Mouse (Mus musculus) midbrain, embryonic 10.5 days (tissue): ENCODE measurements at regions not wholly inside any gene's neighbourhood (a gene's known extent, or its start where the extent isn't known, plus 50 kb on each side); places are given as distances from the start of the nearest gene placed in this dataset.

Experiments
- DNase-seq: peaks from one replicate; pipeline ENCODE4 v3.0.0-alpha.2; 2017; ENCODE audit warnings: low spot score
- H3K27ac ChIP-seq: fragments of 300-500 bp; sonication (generic); replicated peaks from 2 replicates; pipeline ENCODE4 v1.5.1; 2016; ENCODE audit warnings: mild to moderate bottlenecking
- H3K27me3 ChIP-seq: fragments of 300-500 bp; sonication (generic); 2 replicates; pipeline ENCODE4 v1.6.1; 2016; ENCODE audit warnings: low read depth, mild to moderate bottlenecking; ENCODE audit not compliant: poor library complexity, severe bottlenecking
- H3K36me3 ChIP-seq: fragments of 300-500 bp; sonication (generic); 2 replicates; pipeline ENCODE4 v1.6.1; 2016; ENCODE audit warnings: mild to moderate bottlenecking, moderate library complexity
- H3K4me1 ChIP-seq: fragments of 300-500 bp; sonication (generic); 2 replicates; pipeline ENCODE4 v1.6.1; 2016
- H3K4me3 ChIP-seq: fragments of 300-500 bp; sonication (generic); 2 replicates; pipeline ENCODE4 v1.5.1; 2016; ENCODE audit warnings: mild to moderate bottlenecking, moderate library complexity
- H3K9me3 ChIP-seq: fragments of 300-500 bp; sonication (generic); replicated peaks from 2 replicates; pipeline ENCODE4 v1.6.1; 2016; ENCODE audit warnings: mild to moderate bottlenecking
- WGBS: fragments of 180-500 bp; shearing (Covaris S2); methylation state at CpG from one replicate; pipeline ENCODE4 v1.1.7; 2016; 5-methylcytosine and 5-hydroxymethylcytosine counted together

- H3K4me1 ChIP-seq: peaks cover 18% of the 10 kb centered on the region
- H3K9me3 ChIP-seq: no peaks in the 10 kb centered on the region
- H3K27ac ChIP-seq: no peak overlapping the region
- WGBS: 78% methylated on average over 8 of the region's 8 CpGs
- H3K27me3 ChIP-seq: no peaks in the 10 kb centered on the region
- H3K36me3 ChIP-seq: no peaks in the 10 kb centered on the region
- no peak for DNase-seq
- H3K4me3 ChIP-seq: no peak overlapping the region
These were observed 470.2 kb downstream of the Tcerg1l start for GRCm38 (mm10) chr7:137927371-137927770.

DNA sequence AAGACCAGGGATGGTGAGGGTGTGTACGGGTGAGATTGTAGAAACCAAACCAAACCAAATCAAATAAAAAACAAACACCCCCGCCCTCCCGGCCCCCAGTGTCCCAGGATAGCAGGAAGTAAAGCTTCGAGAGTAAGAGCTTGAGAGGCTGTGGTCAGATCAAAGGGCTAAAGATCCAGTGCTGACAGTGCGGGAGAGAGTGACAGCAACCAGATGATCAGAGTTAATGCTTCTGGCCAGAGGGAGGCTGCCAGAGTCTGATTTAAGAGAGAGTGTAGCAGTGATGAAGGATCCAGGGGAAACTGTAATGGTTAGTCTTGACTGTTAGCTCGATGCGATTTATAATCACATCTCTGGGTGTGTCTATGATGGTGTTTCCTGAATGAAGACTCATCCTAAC, 467.3 kb downstream of the Tcerg1l start:
- 61% methylated on average over 7 of the region's 7 CpGs for WGBS
- no peak overlapping the region for H3K27ac ChIP-seq
- H3K27me3 ChIP-seq: no peaks in the 10 kb centered on the region
- H3K9me3 ChIP-seq: no peaks in the 10 kb centered on the region
- no peaks in the 10 kb centered on the region for H3K36me3 ChIP-seq
- DNase-seq: no peak
- H3K4me3 ChIP-seq: no peak overlapping the region
- H3K4me1 ChIP-seq: peaks cover 11% of the 10 kb centered on the region

- no peaks in the 10 kb centered on the region for H3K9me3 ChIP-seq
- 70% methylated on average over 3 of the region's 3 CpGs for WGBS
- peaks cover 25% of the 10 kb centered on the region for H3K4me1 ChIP-seq
- H3K4me3 ChIP-seq: no peak overlapping the region
- no peak for DNase-seq
- H3K27ac ChIP-seq: no peak overlapping the region
- no peaks in the 10 kb centered on the region for H3K27me3 ChIP-seq
- H3K36me3 ChIP-seq: no peaks in the 10 kb centered on the region
These were observed 461.6 kb downstream of the Tcerg1l start for GRCm38 (mm10) chr7:137935896-137936295.

- no peak overlapping the region; the same call in 1 of the 2 replicates for H3K27ac ChIP-seq
- peaks cover 26% of the 10 kb centered on the region for H3K4me1 ChIP-seq
- no peaks in the 10 kb centered on the region for H3K9me3 ChIP-seq
- no peak overlapping the region for H3K4me3 ChIP-seq
- H3K27me3 ChIP-seq: no peaks in the 10 kb centered on the region
- DNase-seq: no peak
- H3K36me3 ChIP-seq: no peaks in the 10 kb centered on the region
- WGBS: 84% methylated on average over 8 of the region's 8 CpGs
These were observed 458.4 kb downstream of the Tcerg1l start for GRCm38 (mm10) chr7:137939116-137939515.

GRCm38 (mm10) chr7:137940084-137940483, 457.4 kb downstream of the Tcerg1l start:
- WGBS: 44% methylated on average over 5 of the region's 5 CpGs
- DNase-seq: no peak
- 0 out of 2 replicates have a peak overlapping the region, but pooled peaks have one; percentile 46 for H3K27ac ChIP-seq

DNA sequence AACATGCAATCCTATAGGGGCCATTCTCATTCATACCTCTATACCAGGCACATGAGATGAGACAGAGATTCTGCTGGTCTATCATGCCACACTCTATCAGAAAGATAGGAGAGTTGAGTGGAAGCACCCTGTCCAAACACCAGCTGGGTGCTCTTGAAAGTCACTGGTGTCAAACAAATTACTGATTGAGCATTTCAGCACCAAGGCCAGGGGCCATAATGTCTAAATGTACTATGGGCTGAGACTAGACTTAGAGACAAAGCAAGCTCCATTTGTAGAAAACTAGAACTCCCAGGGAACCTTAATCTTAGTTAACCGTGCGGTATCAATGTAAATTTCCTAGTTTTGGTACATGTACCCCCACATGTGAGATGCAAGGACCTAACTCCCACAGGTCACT, 452.5 kb downstream of the Tcerg1l start:
- Histone ChIP-seq H3K27ac (no peak overlapping the region), H3K36me3 (no peaks in the 10 kb centered on the region), H3K4me1 (peaks cover 33% of the 10 kb centered on the region), H3K9me3 (no peaks in the 10 kb centered on the region), H3K27me3 (no peaks in the 10 kb centered on the region), H3K4me3 (no peak overlapping the region)
- DNase-seq: no peak
- WGBS: 88% methylated on average over 2 of the region's 2 CpGs

More at GRCm38 (mm10) chr7:137940084-137940483, 457.4 kb downstream of the Tcerg1l start:
- H3K4me3 ChIP-seq: no peak overlapping the region
- peaks cover 26% of the 10 kb centered on the region for H3K4me1 ChIP-seq
- no peaks in the 10 kb centered on the region for H3K27me3 ChIP-seq
- H3K9me3 ChIP-seq: no peaks in the 10 kb centered on the region
- no peaks in the 10 kb centered on the region for H3K36me3 ChIP-seq

DNA sequence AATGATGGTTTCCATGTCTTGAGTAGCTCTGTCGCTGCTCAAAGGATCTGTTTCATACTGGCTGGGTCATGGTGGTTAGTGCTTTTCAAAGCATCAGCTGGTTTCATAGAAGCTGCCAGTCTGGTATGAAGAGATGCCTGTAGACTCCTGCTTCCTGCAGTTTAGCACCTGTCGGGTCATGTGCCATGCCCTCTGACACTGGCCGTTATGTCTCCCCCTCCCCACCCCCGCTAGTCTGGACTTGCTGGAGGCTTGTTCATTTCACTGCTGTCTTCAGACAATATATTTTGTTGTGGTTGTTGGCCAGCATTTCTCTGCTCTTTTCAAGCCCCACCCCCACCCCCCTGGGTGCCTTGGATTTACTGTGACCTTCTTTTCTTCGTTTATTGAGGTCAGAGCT, 450.1 kb downstream of the Tcerg1l start:
- Histone ChIP-seq H3K9me3 (no peaks in the 10 kb centered on the region), H3K27me3 (no peaks in the 10 kb centered on the region), H3K27ac (peak overlapping the region; percentile 57), H3K4me1 (peaks cover 22% of the 10 kb centered on the region), H3K4me3 (no peak overlapping the region), H3K36me3 (no peaks in the 10 kb centered on the region)
- DNase-seq: peak; percentile 67
- 19% methylated on average over 5 of the region's 5 CpGs for WGBS

DNA sequence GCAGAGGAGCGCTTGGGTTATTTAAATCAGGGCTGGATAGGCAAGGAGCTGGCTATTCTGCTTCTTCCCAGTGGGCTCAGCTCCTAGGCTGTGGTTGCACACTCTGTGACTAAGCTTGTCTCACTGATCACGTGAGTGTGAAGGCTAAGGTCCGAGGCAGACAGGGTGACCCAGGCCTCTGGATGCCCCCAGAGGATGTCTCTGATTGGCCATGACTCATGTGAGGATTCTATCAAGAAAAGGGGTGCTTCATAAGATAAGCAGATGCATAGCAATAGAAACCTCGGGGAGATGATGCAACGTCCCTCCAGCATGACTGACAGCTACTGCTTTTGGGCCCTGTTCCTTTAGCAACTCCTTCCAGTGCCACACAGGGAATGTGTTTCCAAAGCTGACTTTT, 440.2 kb downstream of the Tcerg1l start:
- WGBS: 70% methylated on average over 5 of the region's 5 CpGs

GRCm38 (mm10) chr7:137957848-137958247, 439.7 kb downstream of the Tcerg1l start:
- no peak for DNase-seq
- no peaks in the 10 kb centered on the region for H3K4me1 ChIP-seq
- 77% methylated on average over 5 of the region's 5 CpGs for WGBS
- H3K36me3 ChIP-seq: no peaks in the 10 kb centered on the region
- no peak overlapping the region for H3K4me3 ChIP-seq
- H3K27me3 ChIP-seq: no peaks in the 10 kb centered on the region
- no peaks in the 10 kb centered on the region for H3K9me3 ChIP-seq
- H3K27ac ChIP-seq: no peak overlapping the region

More for the DNA sequence above, 440.2 kb downstream of the Tcerg1l start:
- no peaks in the 10 kb centered on the region for H3K9me3 ChIP-seq
- no peaks in the 10 kb centered on the region for H3K4me1 ChIP-seq
- H3K36me3 ChIP-seq: no peaks in the 10 kb centered on the region
- DNase-seq: no peak
- H3K4me3 ChIP-seq: no peak overlapping the region
- H3K27me3 ChIP-seq: no peaks in the 10 kb centered on the region
- no peak overlapping the region for H3K27ac ChIP-seq

DNA sequence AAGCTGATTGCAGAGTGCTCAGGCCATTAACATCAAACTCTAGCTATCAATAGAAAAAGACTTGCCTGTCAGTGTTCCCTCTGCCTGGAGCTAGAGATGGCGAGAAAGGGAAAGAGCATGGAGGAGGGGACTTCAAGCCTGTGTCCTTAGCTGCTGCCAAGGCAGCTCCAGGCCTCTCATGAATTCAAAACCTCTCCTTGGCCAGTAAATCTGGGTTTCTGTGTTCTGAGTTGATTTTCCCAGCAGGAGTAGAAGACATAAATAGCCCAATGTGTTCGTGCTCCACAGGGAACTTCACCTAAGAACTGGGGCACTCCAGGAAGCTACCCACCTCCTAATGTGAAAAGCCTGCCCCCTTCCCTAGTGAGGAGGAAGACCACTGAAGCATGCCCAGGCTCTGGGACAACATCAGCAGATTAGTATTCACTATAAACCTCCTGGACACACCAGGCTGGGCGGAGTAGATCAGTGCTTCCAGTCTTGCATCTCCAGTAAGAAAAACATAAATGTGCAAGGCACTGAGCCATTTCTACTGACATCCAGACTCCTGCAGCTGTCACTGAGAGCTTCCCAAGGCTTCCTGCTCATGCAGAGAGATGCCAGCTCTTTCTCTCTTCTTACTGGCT, 433.9 kb downstream of the Tcerg1l start:
- WGBS: 36% methylated on average over 3 of the region's 3 CpGs

DNA sequence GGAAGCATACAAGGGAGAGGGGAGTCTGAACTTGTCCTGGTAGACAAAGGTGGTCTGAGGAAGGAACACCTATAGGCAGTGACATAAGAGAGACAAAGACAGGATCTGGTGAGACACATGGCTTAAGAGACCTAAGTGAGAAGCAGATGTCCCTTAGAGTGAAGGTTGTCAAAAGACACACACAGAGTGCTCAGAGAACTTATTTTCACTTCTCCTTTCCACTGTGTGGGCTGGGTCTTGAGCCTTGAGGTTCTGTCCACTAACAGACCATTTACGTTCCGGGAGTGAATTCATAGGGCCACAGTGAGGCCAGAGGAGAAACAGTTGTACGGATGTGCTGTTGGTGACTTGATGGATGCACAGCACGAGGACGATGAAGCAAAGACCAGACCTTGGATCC, 422.8 kb downstream of the Tcerg1l start:
- Histone ChIP-seq H3K4me3 (no peak overlapping the region), H3K9me3 (no peaks in the 10 kb centered on the region), H3K4me1 (no peaks in the 10 kb centered on the region), H3K36me3 (no peaks in the 10 kb centered on the region), H3K27ac (no peak overlapping the region), H3K27me3 (no peaks in the 10 kb centered on the region)
- 93% methylated on average over 5 of the region's 5 CpGs for WGBS
- no peak for DNase-seq

More for the DNA sequence above, 433.9 kb downstream of the Tcerg1l start:
- no peak overlapping the region for H3K4me3 ChIP-seq
- no peaks in the 10 kb centered on the region for H3K9me3 ChIP-seq
- H3K27ac ChIP-seq: no peak overlapping the region
- no peaks in the 10 kb centered on the region for H3K27me3 ChIP-seq
- H3K36me3 ChIP-seq: no peaks in the 10 kb centered on the region
- DNase-seq: no peak
- no peaks in the 10 kb centered on the region for H3K4me1 ChIP-seq

DNA sequence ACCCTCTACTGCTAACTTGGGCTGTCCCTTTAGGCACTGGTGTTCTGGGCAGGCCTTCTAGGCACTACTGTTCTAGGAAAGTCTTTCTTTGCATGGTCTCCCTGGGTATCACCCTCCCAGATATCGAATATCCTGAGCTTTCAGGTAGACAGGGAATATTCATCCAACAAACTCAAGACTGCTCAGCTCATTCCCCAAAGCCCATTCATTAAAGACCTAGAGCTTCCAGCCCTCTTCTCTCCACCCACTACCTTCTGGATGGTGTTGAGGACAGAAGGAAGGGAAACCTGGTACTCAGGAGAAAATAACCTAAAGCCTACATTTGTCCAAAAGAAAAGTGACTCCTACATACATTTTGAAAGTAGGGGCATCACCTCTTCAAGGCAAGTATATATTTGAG, 420.0 kb downstream of the Tcerg1l start:
- Histone ChIP-seq H3K9me3 (no peaks in the 10 kb centered on the region), H3K27me3 (no peaks in the 10 kb centered on the region), H3K4me1 (no peaks in the 10 kb centered on the region), H3K36me3 (no peaks in the 10 kb centered on the region), H3K4me3 (no peak overlapping the region), H3K27ac (no peak overlapping the region)
- DNase-seq: no peak
- 95% methylated on average over 1 of the region's 1 CpGs for WGBS

DNA sequence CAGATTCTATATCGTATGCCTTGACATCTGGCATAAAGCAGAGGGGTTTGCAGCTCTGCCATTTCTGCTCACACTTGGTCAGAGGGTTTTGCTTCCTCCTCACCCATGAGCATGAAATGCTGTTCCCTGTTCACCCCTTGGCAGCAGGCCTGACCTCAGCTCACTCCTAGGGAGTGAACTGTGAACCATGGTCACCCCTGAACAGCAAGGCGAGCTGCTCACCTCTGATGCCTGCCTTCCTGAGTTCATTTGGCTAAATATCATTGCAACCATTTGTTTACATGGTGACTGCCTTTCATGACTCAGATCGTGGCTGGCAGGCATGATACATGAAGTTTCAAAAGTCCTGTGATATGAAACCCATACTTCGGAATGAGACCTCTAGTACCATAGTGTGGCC, 418.2 kb downstream of the Tcerg1l start:
- Histone ChIP-seq H3K36me3 (no peaks in the 10 kb centered on the region), H3K27ac (no peak overlapping the region), H3K4me1 (no peaks in the 10 kb centered on the region), H3K9me3 (no peaks in the 10 kb centered on the region), H3K27me3 (no peaks in the 10 kb centered on the region), H3K4me3 (no peak overlapping the region)
- WGBS: 91% methylated on average over 4 of the region's 4 CpGs
- no peak for DNase-seq

GRCm38 (mm10) chr7:138005806-138006205, 391.7 kb downstream of the Tcerg1l start:
- Histone ChIP-seq H3K4me1 (peaks cover 15% of the 10 kb centered on the region), H3K27ac (0 out of 2 replicates have a peak overlapping the region, but pooled peaks have one; percentile 10), H3K9me3 (no peaks in the 10 kb centered on the region), H3K36me3 (no peaks in the 10 kb centered on the region), H3K27me3 (no peaks in the 10 kb centered on the region), H3K4me3 (no peak overlapping the region)
- DNase-seq: no peak
- 28% methylated on average over 3 of the region's 3 CpGs for WGBS
